Mouse (Mus musculus) thymus, adult 2 months (tissue): Measurements from ENCODE around the gene Rfesd. TPM values are rescaled to one million over a fixed set of nuclear protein-coding genes. Genes with fewer than 3 reads are reported as not detected.
A peak's percentile ranks its signal among the peaks of the same experiment; 100 is the strongest.

Source experiments
- DNase-seq: peaks from one replicate; pipeline ENCODE4 v3.0.0; 2021
- H3K27ac ChIP-seq: fragments of 200-500 bp; 2 replicates; pipeline ENCODE4 v1.5.1; 2012; ENCODE audit warnings: low read length, control low read depth; ENCODE audit not compliant: control insufficient read depth, insufficient read depth
- H3K27me3 ChIP-seq: fragments of 200-500 bp; 2 replicates; pipeline ENCODE4 v1.6.1; 2012; ENCODE audit warnings: mild to moderate bottlenecking, low read length, moderate library complexity, mixed read lengths; ENCODE audit not compliant: control insufficient read depth, insufficient read depth
- H3K36me3 ChIP-seq: fragments of 200-500 bp; 2 replicates; pipeline ENCODE4 v1.6.1; 2012; ENCODE audit warnings: mild to moderate bottlenecking, low read length, moderate library complexity; ENCODE audit not compliant: control insufficient read depth, insufficient read depth
- H3K4me1 ChIP-seq: fragments of 200-500 bp; replicated peaks from 2 replicates; pipeline ENCODE4 v1.6.1; 2012; ENCODE audit warnings: low read length; ENCODE audit not compliant: control insufficient read depth, insufficient read depth
- H3K4me3 ChIP-seq: fragments of 200-500 bp; 2 replicates; pipeline ENCODE4 v1.5.1; 2012; ENCODE audit warnings: mild to moderate bottlenecking, low read length, control low read depth, moderate library complexity; ENCODE audit not compliant: control insufficient read depth, insufficient read depth
- CTCF ChIP-seq: fragments of 200-500 bp; IDR thresholded peaks from 2 replicates; pipeline ENCODE4 v1.5.1; 2012; ENCODE audit warnings: mild to moderate bottlenecking, control low read depth, low read length, moderate library complexity, borderline replicate concordance; ENCODE audit not compliant: control insufficient read depth, poor library complexity, insufficient read depth; ENCODE audit errors: extremely low read depth
- POLR2A ChIP-seq: fragments of 200-500 bp; IDR thresholded peaks from 2 replicates; pipeline ENCODE4 v1.6.1; 2012; ENCODE audit warnings: mild to moderate bottlenecking, low read length, control low read depth, moderate library complexity; ENCODE audit not compliant: control insufficient read depth, poor library complexity, insufficient read depth; ENCODE audit errors: extremely low read depth
- WGBS: fragments of 180-500 bp; shearing (Covaris S2); methylation state at CpG from one replicate; pipeline ENCODE4 v1.1.7; 2018; 5-methylcytosine and 5-hydroxymethylcytosine counted together
- polyA plus RNA-seq: library from polyadenylated mRNA; depleted of rRNA; stranded (reverse); fragments of >200 nt; gene quantifications from 2 replicates; pipeline ENCODE4 v1.2.3, GENCODE M21; 2012

The Rfesd gene
- polyA plus RNA-seq, 1 experiment, result 7.1 TPM

DNA sequence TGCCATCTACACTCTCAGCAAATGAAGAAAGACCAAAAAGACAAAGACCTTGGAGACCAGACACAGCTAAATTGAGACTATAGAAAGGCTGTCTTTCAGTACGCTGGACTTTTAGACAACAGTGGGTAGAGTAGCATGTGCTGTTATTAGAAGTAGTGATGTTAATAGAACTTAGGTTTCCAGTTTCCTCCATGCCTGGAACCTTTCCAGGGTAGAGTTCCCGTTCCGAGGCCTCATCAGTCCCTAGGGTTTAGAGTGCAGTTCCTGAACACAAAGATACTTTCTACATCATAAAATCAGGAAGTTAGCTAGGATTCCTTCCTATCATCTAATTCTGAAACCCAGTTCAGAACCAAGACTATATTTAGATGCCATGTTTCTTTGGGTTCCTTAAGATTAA, 6.1 kb upstream of the Rfesd start:
- no peaks in the 10 kb centered on the region for H3K27me3 ChIP-seq
- no peaks in the 10 kb centered on the region for H3K36me3 ChIP-seq
- H3K4me3 ChIP-seq, result no peak overlapping the region
- 85% methylated on average over 3 of the region's 3 CpGs for WGBS
- no peak for DNase-seq
- no peak for TF ChIP-seq CTCF
- TF ChIP-seq POLR2A, result no peak
- no peaks in the 10 kb centered on the region for H3K4me1 ChIP-seq
- no peak overlapping the region for H3K27ac ChIP-seq

GRCm38 (mm10) chr13:76021782-76022181, 3.3 kb upstream of the Rfesd start:
- Histone ChIP-seq H3K36me3 (no peaks in the 10 kb centered on the region), H3K4me1 (no peaks in the 10 kb centered on the region), H3K4me3 (no peak overlapping the region), H3K27me3 (no peaks in the 10 kb centered on the region), H3K27ac (no peak overlapping the region)
- TF ChIP-seq CTCF, result no peak
- TF ChIP-seq POLR2A, result no peak
- 68% methylated on average over 2 of the region's 2 CpGs for WGBS
- no peak for DNase-seq

DNA sequence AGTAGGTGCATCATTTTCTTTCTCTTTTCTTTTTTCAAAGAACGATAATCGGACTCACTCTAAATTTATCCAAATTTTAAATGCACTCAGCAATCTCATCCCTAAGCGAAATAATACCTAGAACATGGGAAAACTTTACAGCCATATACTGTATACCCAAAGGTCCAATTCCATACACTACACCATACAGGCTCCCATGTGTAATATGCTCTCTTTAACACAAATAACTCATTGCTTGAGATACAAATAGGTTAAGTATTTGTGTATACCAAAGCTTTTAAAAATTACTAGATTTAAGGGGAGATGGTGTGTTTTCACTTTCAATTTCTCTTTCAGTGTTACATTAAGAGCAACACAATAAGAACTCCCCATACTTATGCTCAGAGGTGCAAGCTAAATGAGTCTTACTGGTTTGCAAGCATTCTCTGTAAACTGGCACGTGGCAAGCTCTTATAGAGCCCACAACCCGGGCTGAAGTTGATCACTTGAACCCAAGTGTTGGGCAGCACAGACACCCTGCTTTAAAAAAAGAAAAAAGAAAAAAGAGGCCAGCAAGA, 403 bp upstream of the Rfesd start:
- Histone ChIP-seq H3K27ac (peak overlapping the region; percentile 57), H3K4me1 (no peaks in the 10 kb centered on the region), H3K27me3 (no peaks in the 10 kb centered on the region), H3K36me3 (no peaks in the 10 kb centered on the region), H3K4me3 (peak overlapping the region; percentile 94)
- no peak for DNase-seq
- no peak for TF ChIP-seq CTCF
- TF ChIP-seq POLR2A, result no peak
- 11% methylated on average over 5 of the region's 5 CpGs for WGBS

DNA sequence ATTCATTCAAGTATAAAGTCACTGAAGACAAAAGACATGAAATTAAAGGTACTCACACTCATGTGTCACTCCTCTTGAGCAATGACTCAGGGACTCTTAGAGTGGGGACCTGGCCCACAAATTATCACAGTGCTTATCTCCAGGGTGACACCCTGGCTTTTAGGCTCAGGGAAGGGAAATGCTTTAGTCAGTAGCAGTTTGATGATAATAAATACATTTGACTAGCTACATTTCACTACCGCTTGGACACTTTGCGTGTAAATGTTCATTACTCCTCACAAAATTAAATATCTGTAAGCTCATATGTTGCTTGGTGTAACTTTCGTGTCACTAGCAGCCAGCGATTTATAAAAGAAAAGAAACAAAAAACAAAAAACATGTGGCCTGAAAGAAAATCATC, 1.1 kb downstream of the Rfesd start:
- TF ChIP-seq POLR2A (no peak), CTCF (no peak)
- Histone ChIP-seq H3K4me1 (no peaks in the 10 kb centered on the region), H3K27me3 (no peaks in the 10 kb centered on the region), H3K4me3 (no peak overlapping the region), H3K36me3 (no peaks in the 10 kb centered on the region), H3K27ac (no peak overlapping the region)
- 52% methylated on average over 4 of the region's 4 CpGs for WGBS
- no peak for DNase-seq

DNA sequence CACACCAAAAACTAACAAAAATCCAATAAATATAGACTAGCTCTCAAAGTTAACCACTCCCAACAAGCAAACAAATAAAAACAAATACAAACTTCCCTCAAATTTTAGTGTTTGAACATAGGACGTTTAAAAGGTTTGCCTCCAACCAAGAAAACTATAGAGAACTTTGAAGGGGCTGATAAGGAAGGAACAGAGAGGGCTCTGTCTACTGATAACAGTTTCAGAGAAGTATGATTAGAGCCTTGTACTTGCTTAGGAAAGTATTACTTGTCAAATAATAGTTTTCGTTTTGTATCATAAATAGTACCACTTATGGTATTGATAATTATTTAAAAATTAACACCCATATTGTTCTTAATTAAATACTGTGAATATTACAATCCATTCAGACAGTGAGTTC, 4.0 kb downstream of the Rfesd start:
- WGBS, result 80% methylated on average over 2 of the region's 2 CpGs
- Histone ChIP-seq H3K27ac (no peak overlapping the region), H3K4me3 (no peak overlapping the region), H3K27me3 (no peaks in the 10 kb centered on the region), H3K4me1 (no peaks in the 10 kb centered on the region), H3K36me3 (no peaks in the 10 kb centered on the region)
- TF ChIP-seq POLR2A (no peak), CTCF (no peak)
- DNase-seq, result no peak

- Histone ChIP-seq H3K27ac (no peak overlapping the region), H3K4me1 (no peaks in the 10 kb centered on the region)
- no peak for DNase-seq
Observed at GRCm38 (mm10) chr13:76003272-76003671, 15.2 kb downstream of the Rfesd start.

More at GRCm38 (mm10) chr13:76003272-76003671, 15.2 kb downstream of the Rfesd start:
- Histone ChIP-seq H3K36me3 (no peaks in the 10 kb centered on the region), H3K4me3 (no peak overlapping the region), H3K27me3 (no peaks in the 10 kb centered on the region)
- WGBS, result 93% methylated on average over 3 of the region's 3 CpGs
- TF ChIP-seq POLR2A (no peak), CTCF (no peak)
